Mouse (Mus musculus) kidney, adult 2 months (tissue): ENCODE measurements at regions not wholly inside any gene's neighbourhood (a gene's known extent, or its start where the extent isn't known, plus 50 kb on each side); places are given as distances from the start of the nearest gene placed in this dataset.

Experiments
- CTCF ChIP-seq: fragments of 200-500 bp; conservative IDR thresholded peaks from 2 replicates; pipeline ENCODE4 v1.5.1; 2011; ENCODE audit warnings: low read depth, mild to moderate bottlenecking, control low read depth, low read length, moderate library complexity, mixed read lengths; ENCODE audit not compliant: insufficient read depth, insufficient read length
- POLR2A ChIP-seq: fragments of 200-500 bp; IDR thresholded peaks from one replicate; pipeline ENCODE4 v1.6.1; 2011; ENCODE audit warnings: low read depth, low read length, control low read depth

- TF ChIP-seq POLR2A (no peak), CTCF (no peak)
Observed at GRCm38 (mm10) chr11:23203566-23203965, 52.3 kb upstream of the Xpo1 start.
